Mouse (Mus musculus) adrenal gland, adult 8-10 months (tissue): ENCODE results near the gene Defa26. TPM values are rescaled to one million over a fixed set of nuclear protein-coding genes. Genes with fewer than 3 reads are reported as not detected.
"Not testable (repeated sequence)": the region's sequence is repeated elsewhere in the genome, so short reads cannot be mapped to it uniquely, and the experiment has no call there.

Experiments used
- DNase-seq: peaks from one replicate; pipeline ENCODE4 v3.0.0; 2022
- total RNA-seq, 4 experiments: library from RNA; stranded (reverse); gene quantifications; 2 replicates each; pipeline ENCODE4 v1.2.4; 2022

Gene Defa26
- total RNA-seq: not detected

GRCm38 (mm10) chr8:21617883-21618282, at the start of gene Defa26:
Gene Defa26, plus strand, starts transcription at chr8:21618183.
- not testable (repeated sequence) for DNase-seq

- DNase-seq: not testable (repeated sequence)
Measured at GRCm38 (mm10) chr8:21582706-21583105, 35.3 kb upstream of the Defa26 start, which contains the start of gene Defa28. Gene Defa28, plus strand, starts transcription at chr8:21583006.

GRCm38 (mm10) chr8:21594408-21594807, 23.6 kb upstream of the Defa26 start, which contains the start of gene Gm7861:
Gene Gm7861, minus strand, starts transcription at chr8:21594508.
- DNase-seq: not testable (repeated sequence)

GRCm38 (mm10) chr8:21655480-21655879, 37.5 kb downstream of the Defa26 start, which contains the start of gene Defa17:
Gene Defa17, plus strand, starts transcription at chr8:21655780.
- DNase-seq: not testable (repeated sequence)

- DNase-seq: not testable (repeated sequence)
Measured at GRCm38 (mm10) chr8:21665497-21665896, 47.5 kb downstream of the Defa26 start, which contains the start of gene Defa34. Gene Defa34, plus strand, starts transcription at chr8:21665797.

Other genes with a start within 250 kb of the Defa26 start
- gene Defa2, start 239.7 kb upstream of the Defa26 start, total RNA-seq: not detected
- not detected for gene Defa33, start 226.4 kb upstream of the Defa26 start, total RNA-seq
- gene Defa36, start 190.8 kb upstream of the Defa26 start, total RNA-seq: not detected
- not detected for gene Gm7849, start 161.6 kb upstream of the Defa26 start, total RNA-seq
- not detected for gene Defa20, start 108.9 kb upstream of the Defa26 start, total RNA-seq
- gene Defa32, start 89.2 kb upstream of the Defa26 start, total RNA-seq: not detected
- gene Defa37, start 52.8 kb upstream of the Defa26 start, total RNA-seq: not detected
- gene Defa28, start 35.2 kb upstream of the Defa26 start, total RNA-seq: not detected
- not detected for gene Gm7861, start 23.7 kb upstream of the Defa26 start, total RNA-seq
- gene Defa17, start 37.6 kb downstream of the Defa26 start, total RNA-seq: not detected
- gene Defa34, start 47.6 kb downstream of the Defa26 start, total RNA-seq: not detected
- not detected for gene AY761184, start 85.5 kb downstream of the Defa26 start, total RNA-seq
- gene Defa24, start 116.3 kb downstream of the Defa26 start, total RNA-seq: not detected
- gene Defb50, start 205.4 kb downstream of the Defa26 start, total RNA-seq: not detected
- not detected for gene Defb2, start 221.7 kb downstream of the Defa26 start, total RNA-seq
- not detected for gene Defb10, start 240.7 kb downstream of the Defa26 start, total RNA-seq